Mouse (Mus musculus): ENCODE results near the gene Ifna7.

The Ifna7 gene

GRCm38 (mm10) chr4:88841438-88841911 is 25.4 kb downstream of the Ifna7 start, which contains the start of gene Ifna4:
Gene Ifna4, plus strand, starts transcription at chr4:88841861.
- no peak for DNase-seq

GRCm38 (mm10) chr4:88845334-88845733 is 29.3 kb downstream of the Ifna7 start:
- DNase-seq: no peak

DNA sequence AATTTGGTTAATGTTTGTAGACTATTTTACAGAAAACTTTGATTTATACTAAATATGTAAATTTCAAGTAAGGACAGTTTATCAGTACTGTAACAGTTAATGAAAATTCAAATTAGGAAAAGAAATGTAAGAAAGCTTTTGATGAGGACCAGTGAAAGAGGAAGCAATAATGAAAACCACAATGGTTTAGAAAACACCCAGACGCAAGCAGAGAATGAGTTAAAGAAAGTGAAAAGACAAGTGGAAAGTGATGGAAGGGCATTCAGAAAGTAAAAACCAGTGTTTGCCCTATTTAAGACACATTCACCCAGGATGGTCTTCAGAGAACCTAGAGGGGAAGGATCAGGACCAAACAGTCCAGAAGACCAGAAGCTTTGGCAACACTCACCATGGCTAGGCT is 33.7 kb downstream of the Ifna7 start, which contains the start of gene Ifna1:
Gene Ifna1 (plus strand): TSS at position 390 of the 400 bp plus-strand sequence.
- no peak for DNase-seq

DNA sequence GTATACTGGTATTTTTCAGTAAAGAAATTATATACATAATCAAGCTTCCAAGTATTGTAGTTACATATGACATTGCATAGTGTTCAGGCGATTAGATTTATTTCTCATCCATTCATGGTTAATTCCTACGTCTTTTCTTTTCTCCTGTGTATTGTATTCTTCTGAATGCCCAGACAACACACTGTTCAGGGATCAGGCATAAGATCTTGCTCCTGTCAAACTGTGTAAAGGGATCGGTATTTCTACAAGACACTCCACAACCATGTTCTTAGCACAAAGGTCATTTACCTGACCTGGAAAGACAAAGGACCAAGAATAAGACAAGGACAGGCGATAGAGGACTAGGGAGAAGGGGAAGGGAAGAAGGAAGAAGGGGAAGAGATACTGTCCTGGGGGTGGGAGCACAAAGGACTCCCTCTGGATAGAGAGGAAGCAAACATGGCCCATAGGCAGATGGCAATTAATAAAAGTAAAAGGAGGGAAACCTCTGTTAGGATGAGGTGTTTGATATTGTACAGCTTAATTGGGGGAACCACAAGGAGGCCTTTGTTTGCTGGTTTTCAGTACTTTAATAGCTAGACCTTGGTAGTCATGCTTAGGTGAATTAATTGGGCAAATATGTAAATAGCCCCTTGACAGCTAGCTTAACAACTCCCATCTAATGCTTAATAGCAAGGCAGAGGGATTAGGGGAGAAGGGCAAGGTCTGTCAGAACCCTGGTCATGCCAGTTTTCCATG is 35.2 kb downstream of the Ifna7 start:
- no peak for DNase-seq

GRCm38 (mm10) chr4:88859214-88859613 is 43.2 kb downstream of the Ifna7 start:
- DNase-seq: no peak

GRCm38 (mm10) chr4:88863309-88863708 is 47.3 kb downstream of the Ifna7 start:
- no peak for DNase-seq

- no peak for DNase-seq
Measured at GRCm38 (mm10) chr4:88864599-88864998, 48.6 kb downstream of the Ifna7 start.

- no peak for DNase-seq
Measured at GRCm38 (mm10) chr4:88865011-88865569, 49.1 kb downstream of the Ifna7 start.

All from kidney, adult 9 months (tissue).